Mouse (Mus musculus): Measurements from ENCODE around the gene Tom1l1.

DNA sequence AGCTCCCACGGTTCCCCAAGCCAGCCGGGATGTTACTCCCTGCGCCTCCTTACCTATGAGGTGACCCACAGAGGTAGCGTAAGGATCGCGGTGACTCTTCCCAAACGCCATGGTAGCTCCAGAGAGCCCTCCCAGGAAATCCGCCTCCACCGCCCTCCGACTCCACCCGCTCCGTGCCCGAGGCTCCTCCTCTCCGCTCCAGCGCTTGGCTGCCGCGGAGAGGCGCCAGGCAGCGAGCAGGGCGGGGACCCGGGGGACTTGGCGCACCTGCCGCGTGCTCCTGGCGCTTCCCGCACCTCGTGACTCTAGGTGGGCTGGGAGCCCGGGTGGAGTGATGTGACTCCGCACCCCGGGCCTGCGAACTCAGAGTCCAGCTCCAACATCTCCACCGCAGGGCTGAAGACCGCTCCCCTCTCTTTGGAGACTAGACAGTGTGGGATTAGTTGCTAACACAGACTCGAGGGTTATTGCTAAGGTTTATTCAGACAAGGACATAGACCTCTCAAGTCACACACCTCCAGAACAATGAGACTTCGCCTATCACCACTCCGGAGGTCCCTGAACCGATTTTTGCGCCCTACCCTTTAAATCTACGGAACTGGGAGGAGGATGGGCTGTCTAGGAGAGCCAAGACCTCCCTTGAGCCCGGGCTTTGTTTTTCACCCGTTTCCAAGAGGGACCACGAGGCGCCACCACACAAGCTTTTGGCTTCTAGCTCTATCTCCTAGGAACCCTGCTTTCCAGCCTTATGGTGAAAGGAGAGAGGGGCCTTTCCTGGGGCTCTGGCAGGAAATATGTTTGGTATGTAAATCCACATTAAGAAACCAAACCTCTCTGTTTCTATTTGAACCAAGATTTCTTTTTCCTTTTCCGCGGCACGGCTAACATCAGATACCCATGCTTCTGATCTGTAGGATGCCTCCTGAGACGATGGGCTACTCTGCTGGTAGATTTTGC is at the start of gene Tom1l1:
- TF ChIP-seq CTCF (IDR thresholded peaks at IDR 0.05; ENCODE audit: low read depth) (no peak), EP300 (IDR thresholded peaks at IDR 0.05; ENCODE audit: low read depth) (no peak)
